Mouse (Mus musculus) MEL (cell line): ENCODE data around the gene Zc3h13.

ENCODE experiments used
- GABPA ChIP-seq: IDR thresholded peaks from 2 replicates; pipeline ENCODE4 v1.6.1; 2012; ENCODE audit warnings: low read depth, mild to moderate bottlenecking, inconsistent platforms, low read length, improper control_type of control experiment, moderate library complexity
- POLR2A ChIP-seq, 2 experiments: IDR thresholded peaks; 2 replicates each; pipeline ENCODE4 v1.6.1; 2011 to 2012; ENCODE audit warnings: low read length in 2 of 2, mild to moderate bottlenecking in 2 of 2, control low read depth in 1 of 2, improper control_type of control experiment in 1 of 2, low read depth in 1 of 2, moderate library complexity in 1 of 2; ENCODE audit not compliant: control insufficient read depth in 1 of 2, insufficient read depth in 1 of 2, poor library complexity in 1 of 2

GRCm38 (mm10) chr14:75309336-75309992 is 25.3 kb downstream of the Zc3h13 start:
- TF ChIP-seq POLR2A (IDR thresholded peaks at IDR 0.05; ENCODE audit: control insufficient read depth in 1 of 2, insufficient read depth in 1 of 2, low read depth in 1 of 2, low read length in 2 of 2, poor library complexity in 1 of 2) (no peak), GABPA (no peak)
